Mouse (Mus musculus) G1E-ER4 (cell line): Measurements from ENCODE around the gene Fndc3b. TPM values are rescaled to one million over a fixed set of nuclear protein-coding genes. Genes with fewer than 3 reads are reported as not detected.

Experiments
- GATA1 ChIP-seq: IDR thresholded peaks from one replicate; pipeline ENCODE4 v1.8.0; 2012; ENCODE audit warnings: low read length, inconsistent platforms
- polyA plus RNA-seq: library from polyadenylated mRNA; stranded (reverse); fragments of >175 nt; gene quantifications from 2 replicates; pipeline ENCODE4 v1.2.3, GENCODE M21; 2012

The Fndc3b gene
- polyA plus RNA-seq, 1 experiment = not detected

DNA sequence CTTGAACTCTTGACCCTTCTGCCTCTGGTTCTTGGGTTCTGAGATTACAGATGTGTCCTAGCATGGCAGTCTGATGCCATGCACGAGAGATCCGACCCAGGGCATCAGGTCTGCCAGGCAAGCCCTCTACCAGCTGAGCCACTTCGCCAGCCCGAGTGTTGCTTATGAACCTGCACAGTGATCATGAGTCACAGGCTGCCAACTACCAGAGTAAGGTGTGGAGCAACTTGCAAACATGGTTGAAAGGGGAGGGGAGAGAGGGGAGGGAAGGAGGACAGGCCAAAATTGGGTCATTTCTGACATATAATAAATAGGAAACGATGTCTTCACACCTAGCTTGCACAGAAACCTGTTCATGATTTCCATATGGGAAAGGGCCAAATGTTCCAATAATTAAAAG is 17.0 kb downstream of the Fndc3b start:
- no peak for TF ChIP-seq GATA1

DNA sequence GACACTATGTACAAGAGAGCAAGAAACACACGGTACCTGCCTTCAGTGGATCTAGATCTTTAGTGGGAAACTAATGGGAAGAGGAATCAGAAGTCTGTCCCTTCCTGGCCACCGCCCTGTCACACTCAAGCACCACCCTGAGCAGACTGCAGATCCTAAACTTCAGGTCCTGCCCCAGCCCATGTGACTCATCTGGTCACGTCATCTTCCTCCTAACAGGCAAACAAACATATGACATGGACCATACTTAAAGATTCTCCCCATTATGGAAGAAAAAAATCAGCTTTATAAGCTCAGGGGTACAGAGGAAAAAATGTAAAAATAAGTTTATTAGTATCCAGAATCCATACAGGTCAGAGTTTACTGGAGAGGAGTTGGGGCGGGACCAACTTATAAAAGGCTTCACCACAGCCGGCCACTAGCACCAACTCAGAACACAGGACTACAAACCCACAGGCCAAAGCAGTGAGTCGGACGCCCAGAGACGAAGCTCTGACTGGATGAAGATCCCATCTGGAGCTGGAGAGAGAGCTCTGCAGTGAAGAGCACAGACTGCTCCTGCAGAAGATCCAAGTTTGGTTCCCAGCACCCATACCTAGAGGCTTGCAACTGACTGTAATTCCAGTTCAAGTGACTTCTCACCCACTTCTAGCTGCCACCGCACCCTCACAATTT is 19.5 kb downstream of the Fndc3b start:
- TF ChIP-seq GATA1 = no peak

DNA sequence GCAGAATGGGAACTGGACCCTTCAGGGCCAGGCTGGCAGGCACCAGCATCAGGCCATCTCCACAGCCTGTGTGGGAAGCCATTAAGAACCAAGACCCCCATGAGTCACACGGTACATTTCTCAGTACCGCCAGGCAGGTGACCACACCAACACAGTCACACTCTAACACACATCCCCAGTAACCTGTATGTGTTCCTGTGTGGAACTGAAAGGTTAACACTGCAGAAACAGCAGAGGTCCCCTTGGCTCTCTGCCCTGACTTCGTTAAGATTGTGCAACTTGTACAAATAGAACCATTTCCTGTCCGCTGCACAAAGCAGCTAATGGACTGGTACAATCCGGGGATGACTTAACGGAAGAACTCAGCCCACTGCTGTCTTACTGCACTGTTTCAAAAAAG is 21.1 kb downstream of the Fndc3b start:
- no peak for TF ChIP-seq GATA1

DNA sequence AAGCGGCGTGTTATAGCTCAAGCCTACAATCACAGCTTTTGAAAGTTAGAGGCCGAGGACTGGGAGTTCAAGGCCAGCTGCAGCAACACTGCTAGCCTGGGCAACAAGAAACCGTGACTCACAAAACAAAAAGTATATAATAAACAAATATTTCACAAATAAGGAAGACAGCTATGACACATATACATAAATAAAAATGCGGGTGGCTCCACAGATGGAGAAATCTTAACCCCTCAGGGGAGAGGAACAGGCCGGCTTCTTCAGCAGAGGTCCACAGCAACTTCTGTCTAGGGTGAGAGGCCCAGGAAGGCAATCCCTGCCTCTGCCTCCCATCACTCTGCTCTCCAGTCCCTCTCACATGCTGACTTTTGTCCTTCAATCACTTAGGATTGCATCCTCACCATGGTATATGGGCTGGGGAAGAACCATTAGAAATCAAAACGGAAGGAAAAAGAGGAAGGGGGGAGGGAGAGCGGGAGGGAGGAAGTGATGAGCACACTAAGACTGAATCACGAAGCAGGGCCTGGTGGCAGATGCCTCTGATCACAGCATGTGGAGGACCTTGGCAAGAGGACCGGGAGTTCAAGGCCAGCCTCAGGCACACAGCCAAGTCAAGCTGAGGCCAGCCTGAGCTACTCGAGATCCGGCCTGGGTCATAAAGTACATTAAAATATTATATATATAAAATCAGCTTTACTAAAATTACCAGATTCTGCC is 21.8 kb downstream of the Fndc3b start:
- no peak for TF ChIP-seq GATA1

DNA sequence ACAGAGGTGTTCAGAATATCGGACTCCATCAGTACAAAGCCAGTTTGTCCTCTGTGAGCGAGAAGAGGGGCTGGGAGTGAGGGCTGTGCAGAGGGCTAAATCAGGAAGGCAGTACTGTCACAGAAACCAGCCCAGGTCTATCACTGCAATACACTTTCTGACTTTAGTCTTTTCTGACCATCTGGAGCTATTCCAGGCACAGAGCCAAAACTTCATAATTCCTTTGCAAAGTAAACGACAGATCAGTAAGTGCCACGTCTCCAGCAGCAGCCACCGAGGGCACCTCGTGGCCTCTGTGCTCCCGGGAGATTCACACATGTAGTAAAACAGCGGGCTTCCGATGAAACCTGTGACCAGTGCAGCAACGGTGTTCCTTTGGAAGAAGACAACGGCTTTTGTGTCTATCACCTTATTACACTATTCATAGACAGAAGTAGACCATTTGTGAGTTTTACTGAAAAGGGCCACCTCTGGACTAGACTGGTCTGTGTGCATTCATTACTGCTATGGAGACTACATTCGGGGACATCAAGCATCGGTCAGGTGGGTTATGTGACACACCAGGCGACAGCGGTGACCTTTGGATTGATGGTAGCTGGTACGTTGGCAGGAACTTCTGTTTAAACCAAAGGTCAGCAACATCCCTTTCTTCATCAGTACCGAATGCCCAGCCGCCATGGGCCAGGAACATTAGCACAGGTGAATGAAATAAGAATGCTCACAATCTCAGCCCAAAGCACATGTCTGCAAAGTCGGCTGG is 24.2 kb downstream of the Fndc3b start:
- no peak for TF ChIP-seq GATA1

DNA sequence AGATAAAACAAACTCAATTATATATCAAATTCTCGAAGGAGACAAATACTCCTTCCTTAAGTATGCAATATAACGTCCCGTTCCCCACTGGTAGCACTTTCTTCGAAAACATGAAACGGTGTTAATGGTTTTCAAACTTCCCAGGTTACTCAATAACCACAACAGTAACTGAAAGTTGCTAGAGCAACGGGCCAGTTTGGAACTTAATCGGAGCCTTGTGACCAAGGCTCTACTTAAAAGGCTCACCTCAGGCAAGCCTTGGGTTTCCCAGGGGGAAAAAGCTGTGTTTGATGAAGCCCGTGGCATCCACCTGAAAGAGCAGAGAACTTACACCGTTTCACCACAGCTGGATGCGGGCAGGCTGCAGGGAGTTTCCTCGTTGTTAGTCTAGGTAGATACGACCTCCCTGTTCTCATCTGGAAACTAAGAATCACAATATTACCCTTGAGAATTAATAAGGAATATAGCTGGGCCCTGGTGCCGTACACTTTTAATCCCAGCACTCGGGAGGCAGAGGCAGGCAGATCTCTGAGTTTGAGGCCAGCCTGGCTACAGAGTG is 25.4 kb downstream of the Fndc3b start:
- TF ChIP-seq GATA1 = no peak

DNA sequence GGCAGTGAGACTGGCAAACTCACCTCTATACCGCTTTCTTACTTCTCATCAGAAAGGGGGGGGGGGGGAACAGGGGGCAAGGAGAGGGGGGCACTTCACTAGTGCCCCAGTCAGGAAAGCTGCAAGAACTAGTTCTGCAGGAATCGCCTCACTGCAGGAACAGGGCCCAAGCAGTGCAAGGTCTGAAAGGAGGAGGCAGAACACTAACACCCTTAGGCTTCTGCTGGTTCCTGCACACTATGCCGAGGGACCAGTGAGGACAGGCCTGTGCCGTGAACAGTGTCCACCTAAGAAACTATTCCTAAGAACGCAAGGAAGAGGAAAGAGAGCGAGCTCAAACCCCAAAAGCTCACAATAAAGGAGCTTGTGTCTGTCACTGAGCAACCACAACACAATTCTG is 26.0 kb downstream of the Fndc3b start:
- TF ChIP-seq GATA1 = no peak

DNA sequence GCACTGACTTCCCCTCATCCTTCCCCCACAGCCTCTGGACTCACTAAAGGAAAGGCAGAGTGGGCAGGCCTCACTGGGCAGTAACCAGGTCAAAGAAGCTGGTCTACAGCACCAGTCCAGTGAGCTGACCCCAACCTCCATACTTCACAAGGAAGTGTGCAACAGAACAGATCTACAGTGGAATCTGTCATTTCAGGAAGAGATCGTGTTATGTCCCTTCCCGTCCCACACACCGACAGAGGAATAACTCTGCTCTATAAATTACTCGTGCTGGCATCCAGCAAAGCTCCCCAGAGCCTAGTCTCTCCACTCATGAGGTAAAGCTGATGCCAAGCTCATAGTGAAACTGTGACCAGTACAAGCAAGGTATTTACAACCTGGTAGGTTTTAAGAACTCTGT is 27.7 kb downstream of the Fndc3b start:
- no peak for TF ChIP-seq GATA1

DNA sequence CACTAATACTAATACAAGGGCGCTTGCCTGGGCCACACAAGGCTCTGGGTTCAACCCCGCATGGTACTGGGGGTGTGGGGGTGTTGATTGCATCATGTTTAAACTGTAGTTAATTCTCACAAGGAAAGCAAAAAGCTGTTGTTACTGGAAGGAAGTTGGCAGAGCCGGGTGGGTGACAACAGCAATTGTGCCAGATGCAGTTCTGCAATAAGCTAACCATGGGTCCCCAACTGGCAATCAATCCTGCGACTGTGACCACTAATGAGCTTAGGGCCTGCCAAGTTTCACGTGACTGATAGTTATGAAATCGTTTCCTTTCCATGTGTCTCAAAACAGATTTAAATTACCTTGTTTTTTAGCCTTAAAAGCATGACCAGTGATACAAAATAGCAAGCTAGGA is 33.5 kb downstream of the Fndc3b start:
- no peak for TF ChIP-seq GATA1

DNA sequence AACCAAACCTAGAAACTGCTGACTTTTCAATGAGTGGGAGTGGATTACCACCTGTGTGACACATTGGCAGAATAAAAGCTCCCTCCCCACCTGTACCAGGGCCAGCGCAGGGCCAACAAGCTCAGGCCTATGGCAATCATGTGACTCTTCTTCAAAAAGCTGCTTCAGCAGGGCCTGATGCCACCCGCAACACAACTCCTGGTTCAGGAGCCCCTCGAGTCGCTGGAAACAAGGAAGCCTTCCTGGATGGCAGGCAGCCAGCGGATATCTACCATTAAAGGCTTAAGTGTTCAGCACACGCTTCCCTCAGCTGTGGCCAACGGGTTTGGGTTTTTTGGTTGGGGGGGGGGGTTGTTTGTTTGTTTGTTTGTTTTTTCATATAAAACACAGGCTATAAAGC is 37.4 kb downstream of the Fndc3b start:
- no peak for TF ChIP-seq GATA1

DNA sequence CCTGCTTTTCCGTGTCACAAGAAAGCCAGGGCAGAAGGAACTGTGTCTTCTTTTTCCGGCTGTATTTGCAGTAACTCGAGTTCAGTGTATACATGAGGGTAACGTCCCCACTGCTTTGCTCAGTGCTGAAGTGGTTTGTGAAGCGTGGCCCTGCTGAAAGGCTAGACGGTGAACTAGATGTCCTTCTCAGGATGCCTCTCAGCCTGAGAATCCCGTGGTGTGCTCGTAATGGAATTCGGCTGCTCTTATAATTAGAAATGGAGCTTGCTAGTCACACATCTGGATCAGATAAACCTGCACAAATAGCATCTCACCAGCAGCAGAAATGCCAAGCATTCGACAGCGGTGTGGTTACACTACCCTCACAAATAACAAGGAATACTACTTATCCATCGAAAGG is 40.7 kb downstream of the Fndc3b start:
- no peak for TF ChIP-seq GATA1

DNA sequence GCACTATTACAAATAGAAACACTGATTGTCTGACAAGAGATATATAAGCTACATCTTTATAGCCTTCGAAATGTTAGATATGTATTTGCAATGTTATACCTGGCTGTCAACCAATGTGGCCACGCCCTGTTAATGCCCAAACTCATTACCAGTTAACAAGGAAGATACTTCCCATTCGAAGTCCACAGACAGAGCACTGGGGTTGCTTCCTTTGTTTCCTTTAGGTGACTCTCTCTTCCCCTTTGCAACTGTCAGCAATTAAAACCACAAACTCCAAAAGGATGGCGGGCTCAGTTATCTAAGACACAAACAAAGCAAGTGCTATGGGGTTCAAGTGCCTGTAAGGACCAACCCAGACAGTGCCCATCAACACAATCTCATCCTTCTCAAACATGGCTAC is 43.8 kb downstream of the Fndc3b start:
- no peak for TF ChIP-seq GATA1

DNA sequence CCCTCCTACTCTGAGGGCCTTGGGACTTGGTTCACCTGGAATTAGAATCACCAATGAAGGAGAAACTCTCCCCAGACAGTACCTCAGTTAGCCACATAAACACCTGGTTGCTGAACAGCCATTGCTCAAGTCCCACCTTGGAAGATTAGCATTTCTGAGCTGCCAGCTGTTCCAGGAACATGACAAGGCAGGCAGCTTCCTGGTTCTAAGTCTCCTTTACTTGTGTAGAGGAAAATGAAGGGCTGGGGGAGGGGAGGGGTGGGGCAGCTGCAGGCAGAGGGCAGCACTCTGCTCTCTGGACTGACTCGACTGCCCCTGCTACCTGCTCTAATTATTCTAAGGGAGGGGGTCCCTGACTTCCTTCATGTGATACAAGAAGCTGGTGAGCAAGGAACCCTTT is 45.8 kb downstream of the Fndc3b start:
- TF ChIP-seq GATA1 = no peak

DNA sequence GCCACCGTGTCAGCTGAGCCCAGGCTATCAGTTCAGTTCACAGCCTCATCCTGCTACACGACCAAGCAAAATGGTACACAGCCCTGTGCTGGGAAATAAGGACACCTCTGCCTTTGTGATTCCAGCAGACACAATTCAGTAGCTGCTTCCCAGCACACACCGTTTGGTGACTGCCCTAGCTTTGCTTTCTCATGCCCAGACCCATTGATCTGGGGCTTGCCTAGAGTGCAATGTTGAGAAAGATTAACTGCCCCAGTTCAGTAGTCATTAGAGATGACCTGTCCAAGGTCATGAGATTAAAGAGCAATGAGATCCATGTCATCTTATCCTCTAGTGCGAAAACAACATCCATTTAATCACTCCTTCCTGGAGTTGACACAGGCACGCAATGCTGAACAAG is 47.9 kb downstream of the Fndc3b start:
- no peak for TF ChIP-seq GATA1

DNA sequence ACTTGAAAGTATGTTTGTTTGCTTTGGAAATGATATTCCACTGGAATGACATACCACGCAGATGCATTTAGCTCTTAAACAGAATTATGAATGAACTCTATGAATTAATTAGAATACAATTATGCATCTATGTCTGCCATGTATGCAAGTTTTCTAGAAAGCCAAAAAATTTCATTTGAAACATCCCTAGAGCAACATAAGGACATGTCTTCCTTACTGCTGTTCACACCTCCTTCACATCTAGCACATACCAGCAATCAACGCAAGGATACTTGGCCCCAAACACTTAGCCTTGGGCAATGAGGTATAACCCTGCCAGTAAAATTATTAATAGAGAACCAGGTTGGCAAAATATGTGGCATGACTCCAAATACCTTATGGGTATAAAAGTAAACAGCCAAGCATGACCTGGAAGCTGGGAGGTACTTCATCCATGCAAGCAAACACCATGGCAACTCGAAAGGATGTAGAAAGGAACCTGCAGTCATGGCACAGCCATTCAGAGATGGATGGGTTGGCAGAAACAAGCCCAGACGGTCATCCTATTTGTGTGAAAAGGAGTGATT is 52.8 kb downstream of the Fndc3b start:
- TF ChIP-seq GATA1 = no peak

DNA sequence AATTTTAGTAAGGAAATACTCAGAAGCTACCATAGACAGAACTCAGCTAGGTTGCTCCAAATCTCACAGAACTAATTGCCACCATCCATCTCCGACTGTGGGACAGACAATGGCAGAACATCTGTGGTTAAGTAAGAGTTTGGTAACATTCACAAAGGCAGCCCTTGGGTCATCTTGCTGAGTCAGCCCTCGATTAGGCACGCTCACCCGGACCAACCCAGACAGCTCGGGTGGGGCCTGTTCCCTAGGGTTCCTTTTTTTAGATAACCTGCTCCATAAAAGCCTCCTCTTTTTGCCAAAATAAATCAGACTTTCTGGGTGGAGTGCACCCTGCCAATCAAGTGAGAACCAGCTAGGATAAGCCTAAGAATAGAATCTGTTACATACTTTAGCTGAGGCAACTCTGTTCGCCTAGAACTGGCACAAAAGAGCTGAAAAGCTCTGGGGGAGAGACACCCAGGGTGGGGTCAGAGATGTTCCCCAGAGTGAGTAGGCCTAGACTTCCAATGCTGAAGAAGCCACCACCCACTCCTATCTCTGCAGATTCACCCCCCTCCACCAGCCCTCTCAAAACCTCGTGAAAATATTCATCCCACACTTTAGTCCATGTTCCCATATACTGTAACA is 54.2 kb downstream of the Fndc3b start:
- no peak for TF ChIP-seq GATA1

DNA sequence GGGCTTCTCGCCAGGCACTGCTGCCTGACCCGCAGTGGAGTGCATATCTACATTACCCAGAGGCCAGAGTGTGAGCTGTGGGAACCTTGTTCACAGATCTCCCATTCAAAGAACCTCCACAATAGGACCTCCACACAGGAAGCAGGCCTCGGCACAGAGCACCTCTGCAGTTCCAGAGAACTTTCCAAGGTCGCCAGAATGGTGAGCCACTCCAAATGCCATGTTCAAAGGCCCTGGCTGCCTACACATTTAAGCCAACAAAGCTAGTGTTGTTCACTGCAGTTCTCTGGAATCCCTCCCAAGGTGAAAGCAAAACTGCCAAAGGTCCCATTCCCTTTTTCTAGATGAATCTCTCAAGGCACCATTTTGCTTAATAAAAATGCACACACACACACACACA is 55.4 kb downstream of the Fndc3b start:
- no peak for TF ChIP-seq GATA1
